Mouse (Mus musculus) erythroblast, embryonic 14.5 days (primary cell): ENCODE data around the gene Il17rd.

Experiments used
- GATA1 ChIP-seq: IDR thresholded peaks from 2 replicates; pipeline ENCODE4 v1.6.1; 2012; ENCODE audit warnings: low read length, inconsistent platforms, mixed read lengths
- TAL1 ChIP-seq: IDR thresholded peaks from 3 replicates; pipeline ENCODE4 v1.6.1; 2012; ENCODE audit warnings: low read length, inconsistent platforms, mixed read lengths

- TF ChIP-seq TAL1 (no peak), GATA1 (no peak)
Measured at GRCm38 (mm10) chr14:27123543-27123942, 84.8 kb downstream of the Il17rd start.
